Mouse (Mus musculus) heart, postnatal 0 days (tissue): ENCODE results near the gene Cog3.

Experiments
- CTCF ChIP-seq: IDR thresholded peaks from 2 replicates; pipeline ENCODE4 v1.5.1; 2016; ENCODE audit warnings: antibody characterized with exemption, control low read depth, low read depth
- EP300 ChIP-seq: IDR thresholded peaks from 2 replicates; pipeline ENCODE4 v1.6.1; 2016; ENCODE audit warnings: antibody characterized with exemption, low read depth

- TF ChIP-seq EP300: no peak
- TF ChIP-seq CTCF: no peak
These were observed 93.4 kb downstream of the Cog3 start for GRCm38 (mm10) chr14:75660936-75661335.
